ENCODE assay signal across 22 mouse cellular contexts in genomic region chr9:23251001-23251400, GRCm38 (mm10). TPM values are rescaled to one million over a fixed set of nuclear protein-coding genes. Genes with fewer than 3 reads are reported as not detected.
DNase-seq lines count a peak whose midpoint lies in the region; ATAC-seq and TF ChIP-seq lines count a peak whose summit lies in the region.
"Had no signal": no experiment of that assay in that cellular context is flagged by ENCODE, and none has a peak within 500 bp of the region (broad histone marks: within the 10 kb centered on the region; RNA-seq: fewer than 3 reads in every experiment).

No protein-coding gene starts in this region.

- H3K27me3 ChIP-seq in heart, embryonic 11.5 days (ENCODE audit: control insufficient read depth, insufficient read depth, low read length), result no peaks in the 10 kb centered on the region
- no peaks in the 10 kb centered on the region for H3K27me3 ChIP-seq in kidney, adult 2 months (replicated peaks; ENCODE audit: control insufficient read depth, insufficient read depth, low read length)
- H3K27me3 ChIP-seq in hindbrain, embryonic 12.5 days, result peaks cover 10% of the 10 kb centered on the region
- H3K27me3 ChIP-seq: forebrain, embryonic 15.5 days; heart, embryonic 13.5 days; hindbrain, embryonic 15.5 days; intestine, embryonic 15.5 days had no signal

- WGBS in heart, embryonic 11.5 days (ENCODE audit: insufficient replicate concordance), result 73% methylated on average over 6 of the region's 6 CpGs
- 85% methylated on average over 6 of the region's 6 CpGs for WGBS in kidney, adult 2 months
- WGBS in hindbrain, embryonic 12.5 days, result 86% methylated on average over 6 of the region's 6 CpGs

- TF ChIP-seq POLR2A in brain, embryonic 14.5 days (IDR thresholded peaks at IDR 0.05; ENCODE audit: borderline replicate concordance, extremely low read depth, insufficient read depth, insufficient read length, poor library complexity, severe bottlenecking), result no peak
- no peak for TF ChIP-seq POLR2A in kidney, adult 2 months (IDR thresholded peaks at IDR 0.05; ENCODE audit: low read depth, low read length)

- no peaks in the 10 kb centered on the region for H3K36me3 ChIP-seq in heart, embryonic 11.5 days (ENCODE audit: control insufficient read depth, insufficient read depth, low read length)
- H3K36me3 ChIP-seq in kidney, adult 2 months (ENCODE audit: control insufficient read depth, insufficient read depth, low read length), result no peaks in the 10 kb centered on the region
- no peaks in the 10 kb centered on the region for H3K36me3 ChIP-seq in hindbrain, embryonic 12.5 days
- H3K36me3 ChIP-seq: forebrain, embryonic 15.5 days; heart, embryonic 13.5 days; hindbrain, embryonic 15.5 days; intestine, embryonic 15.5 days had no signal

- DNase-seq in heart, adult 11 months, result peak; percentile 71
- DNase-seq in Muller cell, postnatal 12 days (ENCODE audit: inconsistent ontology term), result peak; percentile 19
- DNase-seq in brain, embryonic 14.5 days (ENCODE audit: low read depth), result peak; percentile 42
- DNase-seq in kidney, adult 2 months, result no peak
- DNase-seq in right cerebral cortex, postnatal 36 days (ENCODE audit: low spot score in 2 of 2), result no peak
- DNase-seq: adrenal gland, adult 2 months; adrenal gland, postnatal 14 days; cerebellum, adult 11-12 months; cerebellum, adult 8-10 months; cerebellum, postnatal 10 days; gastrocnemius, postnatal 14 days; heart, adult 18-20 months; heart, postnatal 14 days; heart, postnatal 4 days; kidney, adult 11 months had no signal

- no peak overlapping the region for H3K4me2 ChIP-seq in heart, embryonic 11.5 days
- no peak overlapping the region for H3K4me2 ChIP-seq in hindbrain, embryonic 12.5 days (replicated peaks)
- H3K4me2 ChIP-seq: forebrain, embryonic 15.5 days; heart, embryonic 13.5 days; hindbrain, embryonic 15.5 days; intestine, embryonic 15.5 days had no signal

- no peaks in the 10 kb centered on the region for H3K9me3 ChIP-seq in heart, embryonic 11.5 days (replicated peaks; ENCODE audit: control insufficient read depth, low read length)
- no peaks in the 10 kb centered on the region for H3K9me3 ChIP-seq in hindbrain, embryonic 12.5 days (replicated peaks)
- H3K9me3 ChIP-seq: forebrain, embryonic 15.5 days; heart, embryonic 13.5 days; hindbrain, embryonic 15.5 days; intestine, embryonic 15.5 days had no signal

- no peak for TF ChIP-seq CTCF in brain, embryonic 14.5 days (IDR thresholded peaks at IDR 0.05; ENCODE audit: borderline replicate concordance, extremely low read depth, insufficient read depth, insufficient read length)
- no peak for TF ChIP-seq CTCF in kidney, adult 2 months (conservative IDR thresholded peaks at IDR 0.05; ENCODE audit: insufficient read depth, insufficient read length, low read depth, low read length)

- no peak overlapping the region for H3K4me3 ChIP-seq in heart, embryonic 11.5 days (ENCODE audit: low read depth, low read length)
- H3K4me3 ChIP-seq in kidney, adult 2 months (ENCODE audit: insufficient read depth, low read depth, low read length), result no peak overlapping the region
- no peak overlapping the region for H3K4me3 ChIP-seq in hindbrain, embryonic 12.5 days
- H3K4me3 ChIP-seq: forebrain, embryonic 15.5 days; heart, embryonic 13.5 days; hindbrain, embryonic 15.5 days; intestine, embryonic 15.5 days had no signal

- no peak for ATAC-seq in heart, embryonic 11.5 days (replicated peaks; ENCODE audit: insufficient number of reproducible peaks, low FRiP score, low TSS enrichment)
- ATAC-seq in hindbrain, embryonic 12.5 days (ENCODE audit: low FRiP score), result no peak
- ATAC-seq: CD4-positive, CD25-positive, alpha-beta regulatory T cell, adult 4 months; forebrain, embryonic 15.5 days; intestine, embryonic 15.5 days had no signal

- H3K27ac ChIP-seq in heart, embryonic 11.5 days (ENCODE audit: low read depth, low read length), result no peak overlapping the region
- H3K27ac ChIP-seq in kidney, adult 2 months (ENCODE audit: insufficient read depth, low read depth, low read length), result no peak overlapping the region
- H3K27ac ChIP-seq in hindbrain, embryonic 12.5 days, result no peak overlapping the region
- H3K27ac ChIP-seq: forebrain, embryonic 15.5 days; heart, embryonic 13.5 days; hindbrain, embryonic 15.5 days; intestine, embryonic 15.5 days had no signal

- H3K4me1 ChIP-seq in heart, embryonic 11.5 days (ENCODE audit: control insufficient read depth, insufficient read depth, low read length), result no peaks in the 10 kb centered on the region
- no peaks in the 10 kb centered on the region for H3K4me1 ChIP-seq in kidney, adult 2 months (ENCODE audit: control insufficient read depth, insufficient read depth, low read length)
- 0 out of 2 replicates have a peak, but pooled peaks cover 3% of the 10 kb centered on the region for H3K4me1 ChIP-seq in hindbrain, embryonic 12.5 days
- H3K4me1 ChIP-seq: intestine, embryonic 15.5 days had no signal

- H3K9ac ChIP-seq in heart, embryonic 11.5 days (ENCODE audit: low read depth, low read length), result no peak overlapping the region
- H3K9ac ChIP-seq in hindbrain, embryonic 12.5 days, result no peak overlapping the region
- H3K9ac ChIP-seq: forebrain, embryonic 15.5 days; heart, embryonic 13.5 days; hindbrain, embryonic 15.5 days; intestine, embryonic 15.5 days had no signal

RNA-seq across cellular contexts. Expression of gene Bmper, which starts 28.1 kb away (rescaled TPM):
- 10.9 and 14.8 TPM in 2 replicates for polyA plus RNA-seq in heart, embryonic 11.5 days (2014; fragmentation: Nextera tagmentation; extraction: Ambion mirVana)
- 5.4 and 7.5 TPM in 2 replicates for polyA plus RNA-seq in brain, embryonic 14.5 days (2012; rRNA removed)
- polyA plus RNA-seq in kidney, adult 2 months (2012; rRNA removed), result 0.27 and 0.30 TPM in 2 replicates
- 9.7 and 11.1 TPM in 2 replicates for polyA plus RNA-seq in hindbrain, embryonic 12.5 days (2016; fragmentation: Nextera tagmentation; extraction: Ambion mirVana)
- polyA plus RNA-seq: CD4-positive, CD25-positive, alpha-beta regulatory T cell, adult 4 months had no signal

Comparison
In these comparisons a context has a peak if more than half of its experiments do, and no peak if none do; other contexts are left out.
1. DNase-seq: peak in heart, adult 11 months (single experiment), Muller cell, postnatal 12 days (single experiment) and brain, embryonic 14.5 days (single experiment); none in kidney, adult 2 months (single experiment) and right cerebral cortex, postnatal 36 days (0 of 2).